Mouse (Mus musculus): ENCODE data around the gene Fam221a.
A peak's percentile ranks its signal among the peaks of the same experiment; 100 is the strongest.
"Not testable (repeated sequence)": the region's sequence is repeated elsewhere in the genome, so short reads cannot be mapped to it uniquely, and the experiment has no call there.

The Fam221a gene

DNA sequence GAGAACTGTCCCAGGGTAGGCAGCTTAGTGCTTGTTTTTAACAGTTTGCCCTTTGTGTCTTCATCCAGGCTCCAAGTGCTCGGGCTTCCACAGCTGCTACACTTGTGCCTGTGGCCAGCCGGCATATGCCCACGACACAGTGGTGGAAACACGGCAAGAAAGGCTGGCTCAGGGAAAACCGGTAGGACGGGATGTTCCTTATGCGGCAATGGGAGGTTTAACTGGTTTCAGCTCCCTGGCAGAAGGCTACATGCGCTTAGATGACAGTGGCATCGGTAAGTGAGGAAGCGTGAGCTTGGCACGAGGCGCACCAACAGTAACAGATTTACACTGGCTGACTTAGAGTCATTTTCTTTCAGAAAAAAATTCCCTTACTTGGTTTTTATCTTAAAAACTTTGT lies 10.8 kb downstream of the Fam221a start:
- peak; percentile 27 to 37 for DNase-seq (ENCODE audit: low spot score in 2 of 2)

DNA sequence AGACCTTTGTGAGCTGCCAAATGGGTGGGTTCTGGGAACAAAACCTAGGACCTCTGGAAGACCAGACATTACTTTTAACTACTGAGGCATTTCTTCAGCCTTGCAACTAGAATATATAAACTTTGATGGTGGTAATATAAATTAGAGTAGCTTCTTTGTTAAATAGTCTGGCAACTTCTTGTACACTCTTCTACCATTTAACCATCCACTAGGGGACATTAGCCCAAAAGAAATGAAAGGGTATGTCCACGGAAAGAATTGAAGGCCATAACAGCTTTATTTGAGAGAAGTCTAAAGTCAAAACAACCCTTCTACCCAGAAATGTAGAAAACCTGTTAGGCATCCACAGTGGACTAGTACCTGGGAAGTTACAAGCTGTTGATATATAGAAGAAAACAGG lies 26.7 kb downstream of the Fam221a start:
- no peak for DNase-seq (ENCODE audit: low spot score in 2 of 2)

DNA sequence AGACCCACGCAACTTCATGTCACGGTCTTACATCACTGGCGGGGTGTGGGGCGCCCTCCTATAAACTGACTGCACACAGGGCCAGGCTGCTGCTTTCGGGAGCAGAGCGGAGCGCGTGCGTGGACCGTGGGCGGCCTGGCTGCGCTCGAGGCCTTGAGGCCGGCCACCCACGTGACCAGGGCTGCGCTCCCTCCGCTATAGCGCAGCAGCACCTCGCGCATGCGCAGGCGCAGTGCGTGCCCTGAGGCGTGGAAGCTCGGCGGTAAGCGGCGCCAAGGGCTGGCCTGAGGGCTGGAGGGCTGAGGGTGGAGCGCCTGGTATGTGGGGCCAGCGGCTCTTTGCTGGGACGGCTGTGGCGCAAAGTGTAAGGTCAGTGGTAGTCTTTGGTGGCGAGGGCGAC lies 27.8 kb downstream of the Fam221a start, which contains the start of gene Stk31:
Gene Stk31 (plus strand): TSS at position 289 of the 400 bp plus-strand sequence.
- DNase-seq (ENCODE audit: low spot score in 2 of 2) = no peak

DNA sequence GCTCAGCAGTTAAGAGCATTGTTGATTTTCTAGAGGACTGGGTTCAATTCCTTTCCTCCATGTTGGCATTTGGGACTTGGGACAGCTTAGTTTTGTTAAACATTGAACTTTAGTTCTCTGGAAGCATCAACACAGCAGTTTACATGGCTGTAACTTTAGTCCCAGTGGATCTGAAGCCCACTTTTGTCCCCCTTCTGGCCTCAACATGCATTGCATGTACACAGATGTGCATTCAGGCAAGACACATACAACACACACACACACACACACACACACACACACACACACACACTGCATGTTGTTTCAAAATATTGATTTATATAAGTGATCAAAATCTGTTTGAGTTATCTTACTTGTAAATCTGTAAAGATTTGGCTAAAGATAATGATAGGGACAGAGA lies 29.9 kb downstream of the Fam221a start:
- DNase-seq (ENCODE audit: low spot score in 2 of 2) = no peak

DNA sequence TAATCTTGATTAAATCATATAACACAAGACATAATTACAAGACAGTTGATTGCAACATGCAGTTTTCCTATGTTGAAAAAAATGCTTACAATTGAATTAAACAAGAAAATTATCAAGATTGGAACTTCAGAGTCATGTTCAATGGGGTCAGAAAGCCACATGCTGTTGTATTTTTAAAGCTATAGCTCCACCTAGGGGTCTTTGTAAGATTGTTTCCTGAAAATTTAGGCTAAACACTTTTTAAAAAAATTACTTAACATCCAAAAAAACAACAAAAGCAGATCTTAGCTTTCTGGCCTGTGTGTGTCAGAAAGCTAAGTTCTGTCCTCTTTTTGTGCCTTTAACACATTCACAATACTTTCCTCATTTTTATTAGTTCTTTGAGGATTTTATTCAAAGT lies 30.8 kb downstream of the Fam221a start:
- no peak for DNase-seq (ENCODE audit: low spot score in 2 of 2)

DNA sequence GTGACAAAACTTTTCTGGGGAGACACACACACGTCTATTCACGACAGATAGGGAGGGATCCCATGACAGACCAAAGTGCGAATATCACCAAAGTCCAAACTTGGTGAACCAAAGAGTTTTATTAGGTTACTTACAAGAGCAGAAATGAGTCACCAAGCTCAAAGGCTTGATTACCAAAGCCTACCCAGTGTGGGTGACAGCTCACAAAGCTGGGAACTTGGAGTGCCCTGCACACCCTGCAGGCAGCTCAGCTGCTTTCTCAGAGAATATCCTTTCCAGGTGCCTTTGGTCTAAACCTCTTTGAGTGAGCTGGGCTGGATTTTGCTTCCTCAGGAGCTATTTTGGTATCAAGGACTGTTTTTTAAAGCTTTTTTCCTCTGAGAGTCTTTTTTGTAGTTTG lies 43.3 kb downstream of the Fam221a start:
- no peak for DNase-seq (ENCODE audit: low spot score in 2 of 2)

DNA sequence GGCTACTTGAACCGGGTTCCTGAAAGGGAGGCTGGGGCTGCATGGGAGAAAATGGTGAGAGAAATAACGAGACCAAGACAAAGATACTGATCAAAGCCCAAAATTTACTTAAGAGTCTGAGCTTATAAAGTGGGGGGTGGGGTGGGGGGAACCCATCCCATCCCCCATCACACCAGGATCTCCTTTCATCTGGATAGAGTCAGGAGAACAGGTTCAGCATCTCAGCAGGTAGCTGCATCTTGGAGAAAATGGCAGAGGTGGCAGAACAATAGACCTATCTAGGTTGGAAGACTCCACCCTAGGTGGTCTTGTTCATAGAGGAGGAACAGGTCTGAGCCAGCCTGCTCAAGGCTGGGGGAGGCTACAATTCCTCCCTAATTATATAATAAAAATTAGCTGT lies 45.4 kb downstream of the Fam221a start:
- DNase-seq (ENCODE audit: low spot score in 2 of 2) = not testable (repeated sequence)

DNA sequence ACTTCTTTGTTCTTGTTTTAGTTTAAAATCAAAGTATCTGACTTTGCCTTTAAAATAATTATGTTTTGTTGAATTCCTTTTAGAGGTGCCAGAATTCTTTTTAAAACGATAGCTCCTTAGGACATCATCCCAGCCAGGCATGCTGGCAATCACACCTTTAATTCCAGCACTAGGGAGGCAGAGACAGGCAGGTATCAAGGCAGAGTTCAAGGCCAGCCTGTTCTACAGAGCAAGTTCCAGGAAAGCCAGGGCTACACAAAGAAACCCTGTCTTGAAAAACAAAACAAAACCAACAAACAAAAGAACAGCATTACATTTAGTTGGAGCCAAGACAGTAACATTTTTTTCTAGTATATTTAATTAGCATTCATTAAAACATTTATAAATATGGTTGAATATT lies 48.4 kb downstream of the Fam221a start:
- no peak for DNase-seq (ENCODE audit: low spot score in 2 of 2)

DNA sequence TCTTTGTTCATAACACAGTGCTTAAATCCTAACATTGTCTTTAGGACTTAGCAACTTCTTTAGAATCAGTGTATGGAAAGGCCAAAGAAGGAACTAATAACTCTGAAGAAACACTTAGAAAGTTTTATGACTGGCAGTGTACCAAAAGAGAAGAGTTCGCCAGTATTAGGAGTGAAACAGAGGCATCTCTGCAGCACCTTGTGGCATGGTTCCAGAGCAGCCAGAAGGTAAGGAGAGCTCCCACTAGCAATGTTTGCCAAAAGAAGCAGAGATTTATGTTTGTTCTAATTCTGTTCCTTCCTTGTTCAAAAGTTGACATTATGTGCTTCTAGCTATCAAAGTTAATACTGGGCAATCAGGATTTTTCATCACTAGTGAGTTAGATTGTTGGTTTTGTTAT lies 69.8 kb downstream of the Fam221a start:
- no peak for DNase-seq (ENCODE audit: low spot score in 2 of 2)

Data from urinary bladder, adult 18-20 months (tissue).